Mouse (Mus musculus) gastrocnemius, adult 8-10 months (tissue): Measurements from ENCODE around the gene Clic3. TPM values are rescaled to one million over a fixed set of nuclear protein-coding genes. Genes with fewer than 3 reads are reported as not detected.
"Not testable (repeated sequence)": the region's sequence is repeated elsewhere in the genome, so short reads cannot be mapped to it uniquely, and the experiment has no call there.

Experiments used
- DNase-seq, 2 experiments: peaks; one replicate each; pipeline ENCODE4 v3.0.0; 2022; ENCODE audit warnings: low spot score in 2 of 2
- total RNA-seq, 4 experiments: library from RNA; stranded (reverse); gene quantifications; 2 replicates each; pipeline ENCODE4 v1.2.4; 2022

Clic3 gene
- 1 to 10 TPM in 1 of 4 experiments, under 1 TPM in 2, not detected in 1; 0.64 to 1.1 (median 0.77) TPM for total RNA-seq

DNA sequence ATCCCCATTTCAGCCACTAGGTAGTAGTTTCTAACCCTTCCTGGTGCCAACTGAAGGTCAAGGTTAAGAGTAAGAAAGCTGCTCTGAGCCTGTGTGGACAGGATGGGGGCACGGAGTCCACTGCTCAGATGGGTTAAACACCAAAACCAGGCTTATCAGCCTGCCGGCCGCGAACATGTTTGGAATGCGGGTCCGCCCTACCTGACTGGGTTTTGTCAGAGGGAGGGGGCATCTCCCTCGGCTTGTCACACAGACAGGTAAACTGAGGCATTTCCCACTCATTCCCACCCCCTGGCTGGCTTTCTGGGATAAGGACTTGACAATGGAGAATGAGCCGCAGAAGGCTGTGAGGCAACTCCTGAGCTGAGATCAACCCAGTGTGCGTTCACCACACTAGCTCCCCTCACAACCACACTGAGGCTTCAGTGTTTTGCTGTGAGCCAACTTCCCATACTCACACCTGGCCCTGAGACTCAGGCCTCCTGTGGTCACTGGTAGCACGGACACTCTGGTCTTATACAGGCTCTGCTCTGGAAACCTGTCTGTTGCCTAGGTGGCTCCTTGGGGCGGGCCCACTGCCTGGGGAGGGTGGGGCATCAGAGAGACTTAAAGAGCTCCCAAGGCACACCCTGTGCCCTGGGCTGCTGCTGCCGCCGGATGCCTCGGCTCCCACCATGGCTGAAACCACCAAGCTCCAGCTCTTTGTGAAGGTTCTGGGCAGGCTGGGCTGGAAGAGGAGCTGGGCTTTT is at the start of gene Clic3:
TSS of gene Clic3 (plus strand) at position 634 of the 749 bp plus-strand sequence.
- DNase-seq, result no peak

DNA sequence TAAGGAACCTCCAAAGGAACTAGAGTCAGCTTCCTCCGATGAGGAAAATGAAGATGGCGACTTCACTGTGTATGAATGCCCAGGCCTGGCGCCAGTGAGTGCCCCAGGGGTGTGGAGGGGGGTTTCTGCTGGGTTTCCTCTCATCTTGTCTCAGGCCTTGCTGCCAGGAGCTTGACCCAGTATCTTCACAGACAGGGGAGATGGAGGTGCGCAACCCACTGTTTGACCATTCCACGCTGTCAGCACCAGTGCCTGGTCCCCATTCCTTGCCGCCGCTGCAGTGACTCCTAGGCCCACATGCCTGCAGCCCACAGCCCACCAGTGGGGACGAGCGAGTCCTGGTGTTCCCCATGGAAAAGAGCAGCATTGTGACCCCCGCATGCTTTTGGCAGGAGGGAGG is 47.7 kb upstream of the Clic3 start:
- no peak for DNase-seq

DNA sequence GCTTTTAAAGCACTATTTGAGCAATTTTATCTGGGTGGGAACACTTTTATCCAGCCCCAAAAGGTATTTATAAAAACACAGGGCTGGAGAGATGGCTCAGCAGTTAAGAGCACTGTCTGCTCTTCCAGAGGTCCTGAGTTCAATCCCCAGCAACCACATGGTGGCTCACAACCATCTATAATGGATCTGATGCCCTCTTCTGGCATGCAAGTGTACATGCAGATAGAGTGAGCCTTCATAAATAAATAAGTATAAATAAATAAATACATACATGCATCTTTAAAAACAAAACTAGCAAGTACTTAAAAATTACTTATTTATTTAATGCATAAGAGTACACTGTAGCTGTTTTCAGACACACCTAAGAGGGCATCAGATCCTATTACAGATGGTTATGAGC is 43.2 kb upstream of the Clic3 start:
- DNase-seq, result not testable (repeated sequence)

DNA sequence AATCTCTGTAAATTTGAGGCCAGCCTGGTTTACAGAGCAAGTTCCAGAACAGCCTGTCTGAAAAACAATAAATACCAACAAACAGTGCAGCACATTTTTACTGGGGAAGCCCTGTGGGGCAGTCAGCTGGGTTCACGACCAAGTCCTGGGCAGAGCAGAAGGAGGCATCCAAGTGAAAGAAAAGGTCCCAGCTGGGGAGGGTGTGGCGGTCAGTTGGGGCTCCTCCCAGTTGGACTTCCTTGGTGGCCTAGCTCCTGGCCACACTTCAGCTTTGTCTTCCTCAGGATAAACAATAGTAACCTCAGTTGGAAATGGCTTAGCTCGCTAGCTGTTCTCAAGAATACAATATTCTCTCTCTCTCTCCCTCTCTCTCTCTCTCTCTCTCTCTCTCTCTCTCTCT is 39.2 kb upstream of the Clic3 start:
- DNase-seq, result no peak

DNA sequence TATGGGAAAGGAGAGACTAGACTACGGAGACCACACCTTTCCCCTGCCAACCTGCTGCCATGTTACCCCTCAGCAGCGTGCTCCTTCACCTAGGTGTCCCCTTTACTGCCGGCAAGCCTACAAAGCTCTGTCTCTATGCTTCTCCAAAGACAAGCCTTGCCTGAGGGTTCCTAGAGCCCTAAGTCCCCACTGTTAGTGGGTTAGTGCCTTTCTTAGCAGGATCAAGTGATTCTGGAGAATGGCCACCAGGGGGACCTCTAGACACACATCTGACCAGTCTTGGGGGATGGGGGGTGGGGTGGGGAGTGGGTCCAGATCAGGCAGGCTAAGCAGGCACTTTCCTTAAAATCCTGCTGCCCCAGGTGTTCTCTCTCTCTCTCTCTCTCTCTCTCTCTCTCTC is 34.7 kb upstream of the Clic3 start:
- no peak for DNase-seq

DNA sequence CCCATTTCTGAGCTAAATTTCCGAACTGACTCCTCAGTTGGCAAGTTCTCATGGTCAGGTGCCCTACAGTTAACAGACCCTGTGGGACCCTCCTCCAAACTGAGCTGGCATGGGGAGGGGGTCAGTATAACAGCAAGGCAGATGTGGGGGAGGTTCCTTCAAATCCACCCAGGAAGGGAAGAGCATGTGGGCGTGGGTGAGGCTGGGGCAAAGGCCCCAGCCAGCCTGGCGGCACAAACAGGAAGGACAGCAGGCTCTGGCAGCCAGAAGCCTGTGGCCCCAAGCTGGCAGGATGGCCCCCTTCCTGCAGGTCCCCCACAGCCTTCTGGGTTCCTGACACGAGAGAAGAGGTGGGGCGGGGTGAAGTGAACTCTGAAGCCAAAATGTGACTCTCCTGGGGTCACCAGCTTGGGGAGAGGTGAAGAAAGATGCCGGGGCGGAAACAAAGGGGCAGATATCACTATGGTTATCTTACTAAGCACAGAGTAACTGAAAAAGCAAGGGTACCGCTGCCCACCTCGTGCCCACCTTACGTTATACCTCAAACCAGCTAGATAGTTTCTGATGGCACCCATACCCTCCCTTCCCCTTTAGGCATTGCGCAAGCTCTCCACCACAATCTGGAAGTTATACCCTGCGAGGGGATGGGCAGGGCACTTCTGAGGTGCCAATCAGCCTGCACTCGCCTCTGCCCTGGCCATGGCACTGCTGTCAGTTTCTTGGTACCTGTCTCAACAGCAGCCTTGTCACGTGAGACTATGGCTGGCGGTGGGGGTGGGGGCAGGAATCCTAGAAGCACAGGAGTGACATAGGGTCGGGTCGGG is 33.8 kb upstream of the Clic3 start, which contains the start of gene Fut7:
TSS of gene Fut7 (plus strand) at position 681 of the 824 bp plus-strand sequence.
- no peak for DNase-seq

DNA sequence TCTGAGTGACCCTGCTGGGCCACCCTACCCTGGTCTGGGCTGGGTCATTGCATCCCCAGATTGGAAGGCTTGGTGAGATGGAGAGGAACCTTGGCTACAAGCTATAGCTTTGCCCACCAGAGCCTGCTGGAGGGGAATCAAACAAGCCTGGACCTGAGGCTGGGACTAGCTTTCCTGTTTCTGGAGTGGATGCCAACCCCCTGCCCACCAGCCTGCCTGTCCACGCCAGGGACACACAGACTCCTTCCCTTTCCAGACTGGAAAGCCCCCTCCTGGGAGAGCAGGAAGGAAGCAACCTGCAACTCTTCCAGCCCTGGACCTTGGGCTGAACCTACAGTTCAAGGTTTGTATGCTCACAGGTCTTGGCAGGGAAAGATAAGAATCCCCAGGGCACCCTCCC is 33.0 kb upstream of the Clic3 start:
- DNase-seq, result no peak

DNA sequence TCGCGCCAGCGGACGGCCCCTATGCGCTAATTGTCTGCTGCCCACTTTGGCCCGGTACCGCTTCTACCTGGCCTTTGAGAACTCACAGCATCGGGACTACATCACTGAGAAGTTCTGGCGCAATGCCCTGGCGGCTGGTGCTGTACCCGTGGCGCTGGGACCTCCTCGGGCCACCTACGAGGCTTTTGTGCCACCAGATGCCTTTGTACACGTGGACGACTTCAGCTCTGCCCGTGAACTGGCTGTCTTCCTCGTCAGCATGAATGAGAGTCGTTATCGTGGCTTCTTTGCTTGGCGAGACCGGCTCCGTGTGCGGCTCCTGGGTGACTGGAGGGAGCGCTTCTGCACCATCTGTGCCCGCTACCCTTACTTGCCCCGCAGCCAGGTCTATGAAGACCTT is 31.2 kb upstream of the Clic3 start:
- no peak for DNase-seq

DNA sequence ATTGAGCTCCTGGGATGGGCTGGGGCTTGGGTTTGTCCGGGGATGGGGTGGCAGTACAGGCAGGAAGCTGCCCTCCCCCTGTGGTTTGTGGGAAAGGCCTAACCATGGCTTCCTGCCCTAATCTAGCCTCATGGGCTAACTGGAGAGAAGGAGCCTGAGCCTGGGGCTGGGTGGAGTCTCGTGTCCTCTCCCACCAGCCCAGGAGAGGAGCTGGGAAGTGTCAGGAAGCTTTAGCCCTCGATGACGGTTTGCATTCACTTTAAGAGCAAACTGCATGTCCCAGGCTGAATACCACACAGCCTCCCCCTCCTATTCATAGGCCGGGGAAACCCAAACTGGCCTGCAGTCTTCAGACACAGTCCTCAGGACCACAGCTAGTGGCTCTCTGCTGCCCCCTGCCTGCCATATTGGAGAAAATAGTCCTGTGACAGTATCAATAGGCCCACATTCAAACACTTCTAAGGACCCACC is 29.9 kb upstream of the Clic3 start:
- peak in 1 of 2 experiments; percentile 45 for DNase-seq

DNA sequence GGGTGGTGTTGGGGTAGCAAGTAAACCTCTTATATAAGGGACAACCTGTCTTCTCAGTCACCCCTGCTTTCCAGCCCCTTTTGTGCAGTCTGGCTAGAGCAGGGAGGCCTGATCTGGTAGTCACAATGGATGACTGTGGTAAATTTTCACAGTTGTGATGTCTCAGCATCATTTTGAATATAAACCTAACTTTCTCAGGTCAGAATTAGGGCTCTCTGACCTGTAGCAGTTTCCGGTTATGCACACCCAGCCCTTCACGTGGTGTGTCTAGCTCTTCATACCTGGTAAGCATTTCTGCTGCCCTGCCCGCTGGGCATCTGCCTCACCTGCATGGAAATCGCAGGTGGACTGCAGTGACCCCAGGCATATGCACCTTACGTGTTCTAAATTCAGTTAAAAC is 29.4 kb upstream of the Clic3 start:
- no peak for DNase-seq

DNA sequence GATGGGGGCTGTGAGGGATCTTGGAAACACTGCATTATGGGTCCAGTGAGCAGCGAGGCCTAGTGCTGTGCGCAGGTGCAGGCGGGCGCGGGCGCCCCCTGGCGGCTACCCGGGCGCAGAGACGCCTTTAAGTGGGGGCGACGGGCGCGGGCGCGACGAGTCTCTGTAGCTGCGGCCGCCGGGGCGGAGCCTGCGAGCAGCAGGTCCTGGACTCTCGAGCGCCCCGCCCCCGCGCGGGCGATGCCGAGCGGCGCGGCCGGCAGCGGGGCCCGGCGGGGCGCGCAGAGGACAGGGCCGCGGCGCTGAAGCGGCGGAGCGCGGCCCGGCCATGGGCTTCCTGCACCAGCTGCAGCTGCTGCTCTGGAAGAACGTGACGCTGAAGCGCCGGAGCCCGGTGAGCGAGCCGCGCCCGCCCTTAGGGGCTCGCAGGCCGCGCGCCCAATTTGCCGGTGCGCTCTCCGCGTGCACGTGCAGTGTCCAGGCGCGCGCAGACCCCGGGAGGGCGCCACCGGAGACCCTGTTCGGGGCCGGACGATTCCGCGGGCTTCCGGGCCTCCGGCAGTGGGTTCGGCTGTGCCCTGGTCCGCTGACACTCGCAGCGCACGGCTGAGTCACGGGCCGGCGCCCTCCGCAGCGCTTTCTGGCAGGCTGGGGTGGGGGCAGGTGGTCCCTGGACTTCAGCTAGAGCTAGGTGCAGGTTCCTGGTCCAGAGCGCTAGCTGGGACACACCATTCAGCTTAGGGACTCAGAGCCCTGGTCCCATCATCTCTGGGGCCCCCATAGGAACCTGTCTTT is 28.0 kb upstream of the Clic3 start, which contains the start of gene Abca2:
TSS of gene Abca2 (plus strand) at position 262 of the 795 bp plus-strand sequence.
- DNase-seq, result peak; percentile 94 to 96

DNA sequence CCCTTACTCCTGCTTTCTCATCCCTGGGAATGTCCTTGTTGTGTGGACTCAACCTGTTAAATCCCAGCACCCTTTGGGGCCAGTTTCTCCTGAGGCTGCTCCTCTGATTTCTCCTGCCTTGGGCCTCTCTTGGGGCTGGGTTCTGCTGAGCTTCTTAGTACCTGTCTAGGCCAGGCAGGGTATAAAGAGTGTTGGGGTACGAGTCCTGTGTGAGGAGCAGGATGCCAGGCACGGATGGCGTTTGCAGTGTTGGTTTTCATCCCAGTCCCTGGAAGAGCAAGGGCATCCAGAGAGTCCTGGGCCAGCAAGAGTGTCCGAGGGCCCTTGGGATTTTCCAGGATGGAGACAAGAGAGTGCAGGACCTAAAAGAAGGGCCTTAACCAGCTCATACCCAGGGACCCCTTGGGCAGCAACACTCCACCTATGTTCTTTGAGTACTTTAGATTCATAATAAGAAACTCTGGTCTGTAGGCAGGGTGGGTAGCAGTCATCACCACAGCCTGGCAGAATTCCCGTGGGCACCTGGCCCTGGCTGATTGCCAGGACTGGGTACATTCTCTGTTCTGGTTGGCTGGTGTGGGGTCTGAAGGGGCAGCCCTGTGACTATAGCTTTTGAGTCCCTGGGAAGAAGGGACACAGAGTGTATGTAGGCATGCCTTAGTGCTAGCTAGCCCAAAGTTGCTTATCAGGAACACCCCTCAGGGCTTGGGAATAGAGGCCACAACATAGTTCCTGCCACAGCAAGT is 27.0 kb upstream of the Clic3 start:
- no peak for DNase-seq

DNA sequence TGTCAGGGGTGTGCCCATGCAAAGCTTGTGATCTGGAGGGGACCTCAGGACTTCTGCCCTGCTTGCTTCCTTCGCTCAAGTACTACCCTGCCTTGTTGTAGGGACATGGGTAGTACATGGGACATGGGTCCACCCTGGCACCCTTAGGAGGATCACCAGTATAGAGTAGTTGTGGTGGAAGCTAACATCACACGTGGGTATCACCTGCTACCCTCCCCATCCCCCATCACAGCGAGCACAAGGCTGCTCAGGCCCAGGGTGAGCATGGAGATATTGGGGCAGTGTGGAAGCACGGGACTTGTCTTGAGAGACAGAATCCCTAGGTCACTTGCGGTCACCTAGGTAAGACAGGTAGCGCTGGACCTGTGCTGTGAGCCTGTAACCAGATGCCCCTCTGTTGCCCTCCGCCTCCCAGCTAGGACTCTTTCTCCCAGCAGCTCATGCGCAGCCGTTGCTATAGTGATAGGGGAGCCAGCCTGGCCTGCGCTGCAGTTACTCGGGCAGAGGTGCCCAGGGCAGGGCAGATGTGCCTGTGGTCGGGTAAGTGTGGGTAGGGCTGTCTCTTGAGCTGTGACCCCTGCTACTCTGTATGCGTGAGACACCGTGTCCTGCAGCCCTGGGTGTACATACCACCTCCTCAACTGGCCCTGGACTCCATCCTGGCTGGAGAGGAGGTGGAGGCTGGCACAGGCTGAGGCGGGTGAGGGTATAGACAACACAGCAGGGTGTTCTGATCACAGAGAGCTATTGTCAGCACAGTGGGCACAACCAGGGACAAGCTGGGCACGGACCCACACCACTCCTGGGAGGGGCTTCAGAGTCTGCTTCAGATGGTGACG is 26.0 kb upstream of the Clic3 start:
- DNase-seq, result no peak

DNA sequence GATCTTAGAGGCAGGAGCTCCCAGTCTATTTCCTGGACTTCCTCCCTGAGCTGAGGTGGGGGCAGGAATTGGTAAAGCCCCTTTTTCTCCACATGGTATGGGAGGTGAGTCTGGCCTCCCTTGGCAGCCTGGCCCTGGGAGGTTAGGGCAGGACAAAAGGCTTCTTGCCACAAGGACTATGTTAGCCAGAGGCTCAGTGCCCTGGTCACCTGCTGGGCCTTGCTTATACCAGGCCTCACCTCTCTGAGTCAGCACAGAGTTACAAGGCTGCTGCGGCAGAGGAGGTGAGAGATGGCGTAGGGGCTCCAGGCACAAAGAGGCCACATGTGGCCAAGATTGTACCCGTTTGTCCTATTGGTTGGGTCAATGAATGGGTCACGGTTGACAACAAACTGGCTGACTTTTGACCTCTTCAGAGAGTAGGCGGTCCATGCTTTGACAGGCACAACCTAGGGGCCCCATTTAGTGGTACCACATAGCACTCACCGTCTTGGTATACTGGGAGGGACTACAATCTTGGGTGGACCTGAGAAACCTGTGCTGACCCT is 25.3 kb upstream of the Clic3 start:
- DNase-seq, result no peak

DNA sequence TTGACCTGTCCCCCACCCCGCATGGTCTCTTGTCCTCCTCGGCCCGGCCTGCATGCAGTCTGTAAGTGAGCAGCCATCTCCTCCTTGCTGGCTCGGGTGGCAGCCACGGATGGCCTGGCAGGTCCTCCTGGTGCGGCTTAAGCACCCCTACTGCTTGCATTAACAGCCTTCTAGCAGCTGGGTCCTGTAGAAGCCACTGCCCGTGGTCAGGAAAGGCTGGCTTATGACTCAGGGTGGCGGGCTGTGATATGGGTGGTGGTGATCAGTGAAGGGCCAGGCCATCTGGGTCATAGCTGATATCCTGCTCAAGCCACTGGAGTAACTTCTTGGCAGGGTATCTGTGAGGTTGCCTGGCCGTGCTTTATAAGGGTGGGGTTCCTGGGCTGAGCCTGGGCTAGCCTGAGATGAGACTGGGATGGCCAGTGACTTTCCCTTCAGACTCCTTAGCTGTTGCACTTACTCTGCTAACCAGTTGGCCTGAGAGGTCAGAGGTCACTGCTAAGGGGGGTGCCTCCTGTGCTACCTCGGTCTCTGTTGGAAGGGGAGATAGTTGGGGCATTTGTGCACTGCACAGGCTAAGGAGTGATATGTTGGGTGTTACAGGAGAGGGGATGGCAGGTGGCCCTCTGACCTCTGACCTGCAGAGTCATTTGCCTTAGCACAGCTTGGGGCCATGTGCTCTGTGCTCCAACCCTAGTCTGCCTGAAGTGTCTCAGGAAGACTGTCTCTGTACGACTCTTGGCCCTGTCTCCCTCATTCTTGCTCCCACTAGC is 24.1 kb upstream of the Clic3 start:
- no peak for DNase-seq

DNA sequence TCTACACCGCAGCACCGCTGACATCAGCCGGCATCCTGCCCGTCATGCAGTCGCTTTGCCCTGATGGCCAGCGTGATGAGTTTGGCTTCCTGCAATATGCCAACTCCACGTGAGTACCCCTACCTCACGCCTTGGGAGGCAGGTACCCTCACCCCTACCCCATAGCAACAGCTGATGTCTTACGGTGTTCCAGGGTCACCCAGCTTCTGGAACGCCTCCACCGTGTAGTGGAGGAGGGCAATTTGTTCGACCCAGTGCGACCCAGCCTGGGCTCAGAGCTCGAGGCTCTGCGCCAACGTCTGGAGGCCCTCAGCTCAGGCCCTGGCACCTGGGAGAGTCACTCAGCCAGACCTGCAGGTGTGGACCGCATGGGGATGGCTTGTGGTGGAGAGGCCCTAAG is 23.5 kb upstream of the Clic3 start:
- DNase-seq, result no peak

DNA sequence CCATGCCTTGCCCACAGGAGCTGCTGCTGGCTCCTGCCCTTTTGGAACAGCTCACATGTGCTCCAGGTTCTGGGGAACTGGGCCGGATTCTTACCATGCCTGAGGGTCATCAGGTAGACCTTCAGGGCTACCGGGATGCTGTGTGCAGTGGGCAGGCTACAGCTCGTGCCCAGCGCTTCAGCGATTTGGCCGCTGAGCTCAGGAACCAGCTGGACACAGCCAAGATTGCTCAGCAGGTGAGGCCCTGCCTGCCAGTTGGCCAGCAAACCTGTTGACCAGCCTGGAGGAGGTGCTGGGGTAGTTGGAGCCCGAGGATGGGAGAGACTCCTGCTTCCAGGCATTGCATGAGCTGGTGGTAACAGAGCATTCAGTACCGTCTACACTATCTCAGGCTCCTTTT is 22.3 kb upstream of the Clic3 start:
- no peak for DNase-seq

DNA sequence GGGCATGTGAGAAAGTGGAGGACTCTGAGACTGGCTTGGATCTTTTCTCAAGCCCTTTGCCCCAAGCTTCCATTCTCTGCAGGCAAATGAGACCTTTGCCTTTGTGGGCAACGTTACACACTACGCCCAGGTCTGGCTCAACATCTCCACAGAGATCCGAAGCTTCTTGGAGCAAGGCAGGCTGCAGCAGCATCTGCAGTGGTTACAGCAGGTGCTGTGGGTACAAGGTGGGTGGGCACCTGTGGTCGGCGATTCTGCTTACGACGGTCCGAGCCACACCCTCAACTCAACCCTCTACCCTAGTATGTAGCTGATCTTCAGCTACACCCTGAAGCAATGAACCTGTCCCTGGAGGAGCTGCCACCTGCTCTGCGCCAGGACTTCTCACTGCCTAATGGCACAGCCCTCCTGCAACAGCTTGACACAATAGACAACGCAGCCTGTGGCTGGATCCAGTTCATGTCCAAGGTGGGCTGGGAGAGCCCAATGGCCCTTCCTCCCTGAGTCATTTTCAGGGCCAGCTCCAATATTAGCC is 20.3 kb upstream of the Clic3 start:
- DNase-seq, result no peak

DNA sequence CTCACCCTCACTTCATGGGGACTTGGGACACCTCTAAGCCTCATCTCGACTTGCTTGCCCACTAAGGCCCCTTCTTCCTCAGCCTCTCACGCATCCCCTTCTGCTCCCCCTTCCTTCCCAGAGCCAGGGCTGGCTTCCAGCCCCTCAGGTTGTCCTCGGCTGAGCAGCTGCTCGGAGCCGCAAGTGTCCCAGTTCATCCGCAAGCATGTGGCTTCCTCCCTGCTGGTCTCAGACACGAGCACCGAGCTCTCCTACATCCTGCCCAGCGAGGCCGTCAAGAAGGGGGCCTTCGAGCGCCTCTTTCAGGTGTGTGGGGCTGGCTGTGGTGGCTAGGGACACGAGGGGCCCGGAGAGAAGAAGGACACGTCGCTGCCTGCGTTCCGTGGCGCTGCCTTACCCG is 15.6 kb upstream of the Clic3 start:
- DNase-seq, result no peak
